In genomic region chr10:79858416-79859074, GRCm38 (mm10) we compare ENCODE assay signal across 9 mouse cellular contexts. TPM values are rescaled to one million over a fixed set of nuclear protein-coding genes. Genes with fewer than 3 reads are reported as not detected.
A peak's percentile ranks its signal among the peaks of the same experiment; 100 is the strongest.
DNase-seq lines count a peak whose midpoint lies in the region; ATAC-seq and TF ChIP-seq lines count a peak whose summit lies in the region.
"Had no signal": no experiment of that assay in that cellular context is flagged by ENCODE, and none has a peak within 500 bp of the region (broad histone marks: within the 10 kb centered on the region; RNA-seq: fewer than 3 reads in every experiment).

No protein-coding gene starts in this region.

- H3K4me3 ChIP-seq in forebrain, postnatal 0 days (ENCODE audit: low read depth, low read length) = no peak overlapping the region
- H3K4me3 ChIP-seq in intestine, embryonic 15.5 days (replicated peaks) = peak overlapping the region; percentile 97
- 0 out of 2 replicates have a peak overlapping the region, but pooled peaks have one; percentile 5 for H3K4me3 ChIP-seq in midbrain, embryonic 14.5 days (replicated peaks; ENCODE audit: low read depth, low read length)

- H3K27me3 ChIP-seq in forebrain, postnatal 0 days (ENCODE audit: insufficient read depth, low read length) = no peaks in the 10 kb centered on the region
- H3K27me3 ChIP-seq in intestine, embryonic 15.5 days (replicated peaks) = no peaks in the 10 kb centered on the region
- no peaks in the 10 kb centered on the region for H3K27me3 ChIP-seq in midbrain, embryonic 14.5 days (ENCODE audit: control insufficient read depth, insufficient read depth, low read length)

- H3K9me3 ChIP-seq in forebrain, postnatal 0 days (ENCODE audit: low read length) = no peaks in the 10 kb centered on the region
- no peaks in the 10 kb centered on the region for H3K9me3 ChIP-seq in intestine, embryonic 15.5 days
- H3K9me3 ChIP-seq in midbrain, embryonic 14.5 days (ENCODE audit: control insufficient read depth, low read length) = no peaks in the 10 kb centered on the region

- 30% methylated on average over 16 of the region's 17 CpGs for WGBS in forebrain, postnatal 0 days
- WGBS in intestine, embryonic 15.5 days = 43% methylated on average over 17 of the region's 17 CpGs
- WGBS in midbrain, embryonic 14.5 days = 53% methylated on average over 17 of the region's 17 CpGs

- peak overlapping the region; percentile 33; the same call in 1 of the 2 replicates for H3K9ac ChIP-seq in forebrain, postnatal 0 days
- H3K9ac ChIP-seq in intestine, embryonic 15.5 days = peak overlapping the region; percentile 100
- 0 out of 2 replicates have a peak overlapping the region, but pooled peaks have one; percentile 4 for H3K9ac ChIP-seq in midbrain, embryonic 14.5 days (replicated peaks; ENCODE audit: low read length)

- peaks cover 53% of the 10 kb centered on the region for H3K36me3 ChIP-seq in forebrain, postnatal 0 days (ENCODE audit: insufficient read depth)
- peaks cover 45% of the 10 kb centered on the region for H3K36me3 ChIP-seq in intestine, embryonic 15.5 days
- H3K36me3 ChIP-seq in midbrain, embryonic 14.5 days (ENCODE audit: control insufficient read depth, insufficient read depth, low read length) = peaks cover 63% of the 10 kb centered on the region

- ATAC-seq in CD4-positive, CD25-positive, alpha-beta regulatory T cell, adult 4 months = no peak
- ATAC-seq in forebrain, postnatal 0 days = no peak
- no peak for ATAC-seq in intestine, embryonic 15.5 days
- ATAC-seq in midbrain, embryonic 14.5 days (ENCODE audit: low FRiP score, low TSS enrichment) = no peak

- peak; percentile 45 for DNase-seq in CD4-positive, CD25-positive, alpha-beta regulatory T cell, adult 2 months (ENCODE audit: low read depth, low spot score)
- peak; percentile 81 for DNase-seq in adrenal gland, postnatal 14 days
- DNase-seq in forebrain, postnatal 0 days = peak; percentile 81
- peak; percentile 66 to 80 for DNase-seq in left cerebral cortex, postnatal 25 days (ENCODE audit: low spot score in 2 of 2)
- DNase-seq in midbrain, embryonic 14.5 days = peak; percentile 81
- DNase-seq in embryo, embryonic 10 days (ENCODE audit: low spot score) = no peak

- peak overlapping the region; percentile 82; the same call in 1 of the 2 replicates for H3K4me2 ChIP-seq in forebrain, postnatal 0 days (ENCODE audit: low read depth)
- peak overlapping the region; percentile 79 for H3K4me2 ChIP-seq in intestine, embryonic 15.5 days (replicated peaks)
- H3K4me2 ChIP-seq in midbrain, embryonic 14.5 days (ENCODE audit: low read length) = peak overlapping the region; percentile 93

- peak overlapping the region; percentile 40; the same call in 1 of the 2 replicates for H3K27ac ChIP-seq in forebrain, postnatal 0 days (ENCODE audit: low read depth, low read length)
- H3K27ac ChIP-seq in intestine, embryonic 15.5 days = peak overlapping the region; percentile 100
- H3K27ac ChIP-seq in midbrain, embryonic 14.5 days (replicated peaks; ENCODE audit: low read depth, low read length) = 0 out of 2 replicates have a peak overlapping the region, but pooled peaks have one; percentile 38

- H3K4me1 ChIP-seq in forebrain, postnatal 0 days (ENCODE audit: insufficient read depth) = peaks cover 25% of the 10 kb centered on the region
- H3K4me1 ChIP-seq in intestine, embryonic 15.5 days (replicated peaks) = peaks cover 57% of the 10 kb centered on the region
- H3K4me1 ChIP-seq in midbrain, embryonic 14.5 days (ENCODE audit: control insufficient read depth, insufficient read depth, low read length) = peaks cover 33% of the 10 kb centered on the region

- no peak for TF ChIP-seq CTCF in forebrain, postnatal 0 days (IDR thresholded peaks at IDR 0.05; ENCODE audit: low read depth)

- intact Hi-C loops in left cerebral cortex, postnatal 25 days (cut with DNase I) = no loop called here

RNA-seq across cellular contexts. Expression of gene Ptbp1, which starts 4.3 kb away (rescaled TPM):
- 100 to 1,000 TPM; 103 to 274 TPM for polyA plus RNA-seq in CD4-positive, CD25-positive, alpha-beta regulatory T cell, adult 4 months (2017; shearing (Covaris generic))
- total RNA-seq in adrenal gland, postnatal 14 days (2021) = 291 and 302 TPM in 2 replicates
- total RNA-seq in forebrain, postnatal 0 days (2014; rRNA removed) = 92.9 and 97.3 TPM in 2 replicates
- polyA plus RNA-seq in forebrain, postnatal 0 days (2015; fragmentation: Nextera tagmentation; extraction: Ambion mirVana) = 53.7 and 55.7 TPM in 2 replicates
- polyA plus RNA-seq in intestine, embryonic 15.5 days (2015; fragmentation: Nextera tagmentation; extraction: Ambion mirVana) = 307 and 314 TPM in 2 replicates
- 10 to 100 TPM; 48.5 to 52.3 TPM for total RNA-seq in left cerebral cortex, postnatal 25 days (2021)
- 47.5 and 74.0 TPM in 2 replicates for polyA plus RNA-seq in midbrain, embryonic 14.5 days (2014; fragmentation: Nextera tagmentation; extraction: Ambion mirVana)

RNA-seq across cellular contexts. Expression of gene Prtn3, which starts 15.7 kb away (rescaled TPM):
- polyA plus RNA-seq in CD4-positive, CD25-positive, alpha-beta regulatory T cell, adult 4 months (2017; shearing (Covaris generic)) = not detected
- total RNA-seq in adrenal gland, postnatal 14 days (2021) = 1.0 TPM in 1 of 2 replicates, not detected in the other
- total RNA-seq in forebrain, postnatal 0 days (2014; rRNA removed) = 4.9 and 7.8 TPM in 2 replicates
- 14.9 and 15.4 TPM in 2 replicates for polyA plus RNA-seq in forebrain, postnatal 0 days (2015; fragmentation: Nextera tagmentation; extraction: Ambion mirVana)
- 3.7 and 3.9 TPM in 2 replicates for polyA plus RNA-seq in intestine, embryonic 15.5 days (2015; fragmentation: Nextera tagmentation; extraction: Ambion mirVana)
- total RNA-seq in left cerebral cortex, postnatal 25 days (2021) = 1 to 10 TPM; 1.4 to 2.4 TPM
- polyA plus RNA-seq in midbrain, embryonic 14.5 days (2014; fragmentation: Nextera tagmentation; extraction: Ambion mirVana) = 14.9 and 16.7 TPM in 2 replicates

RNA-seq across cellular contexts. Expression of gene Plppr3, which starts 15.9 kb away (rescaled TPM):
- polyA plus RNA-seq in CD4-positive, CD25-positive, alpha-beta regulatory T cell, adult 4 months (2017; shearing (Covaris generic)) = 1 to 10 TPM; 2.1 to 4.5 TPM
- 0.93 and 2.2 TPM in 2 replicates for total RNA-seq in adrenal gland, postnatal 14 days (2021)
- total RNA-seq in forebrain, postnatal 0 days (2014; rRNA removed) = 427 and 473 TPM in 2 replicates
- 309 and 328 TPM in 2 replicates for polyA plus RNA-seq in forebrain, postnatal 0 days (2015; fragmentation: Nextera tagmentation; extraction: Ambion mirVana)
- polyA plus RNA-seq in intestine, embryonic 15.5 days (2015; fragmentation: Nextera tagmentation; extraction: Ambion mirVana) = 31.3 and 32.7 TPM in 2 replicates
- 10 to 100 TPM; 51.1 to 53.3 TPM for total RNA-seq in left cerebral cortex, postnatal 25 days (2021)
- 342 and 375 TPM in 2 replicates for polyA plus RNA-seq in midbrain, embryonic 14.5 days (2014; fragmentation: Nextera tagmentation; extraction: Ambion mirVana)

RNA-seq across cellular contexts. Expression of gene Elane, which starts 27.5 kb away (rescaled TPM):
- polyA plus RNA-seq in CD4-positive, CD25-positive, alpha-beta regulatory T cell, adult 4 months (2017; shearing (Covaris generic)) = not detected
- 0.70 TPM in 1 of 2 replicates, not detected in the other for total RNA-seq in adrenal gland, postnatal 14 days (2021)
- total RNA-seq in forebrain, postnatal 0 days (2014; rRNA removed) = not detected in 2 replicates
- 0.15 TPM in 1 of 2 replicates, not detected in the other for polyA plus RNA-seq in forebrain, postnatal 0 days (2015; fragmentation: Nextera tagmentation; extraction: Ambion mirVana)
- 1.1 and 2.6 TPM in 2 replicates for polyA plus RNA-seq in intestine, embryonic 15.5 days (2015; fragmentation: Nextera tagmentation; extraction: Ambion mirVana)
- total RNA-seq in left cerebral cortex, postnatal 25 days (2021) = not detected
- polyA plus RNA-seq in midbrain, embryonic 14.5 days (2014; fragmentation: Nextera tagmentation; extraction: Ambion mirVana) = not detected in 2 replicates
- polyA plus RNA-seq: cortical plate, adult 2 months had no signal

RNA-seq across cellular contexts. Expression of gene Cfd, which starts 32.1 kb away (rescaled TPM):
- not detected for polyA plus RNA-seq in CD4-positive, CD25-positive, alpha-beta regulatory T cell, adult 4 months (2017; shearing (Covaris generic))
- 561 and 750 TPM in 2 replicates for total RNA-seq in adrenal gland, postnatal 14 days (2021)
- total RNA-seq in forebrain, postnatal 0 days (2014; rRNA removed) = not detected in 2 replicates
- polyA plus RNA-seq in forebrain, postnatal 0 days (2015; fragmentation: Nextera tagmentation; extraction: Ambion mirVana) = not detected in 2 replicates
- polyA plus RNA-seq in intestine, embryonic 15.5 days (2015; fragmentation: Nextera tagmentation; extraction: Ambion mirVana) = not detected in 2 replicates
- not detected for total RNA-seq in left cerebral cortex, postnatal 25 days (2021)
- polyA plus RNA-seq in midbrain, embryonic 14.5 days (2014; fragmentation: Nextera tagmentation; extraction: Ambion mirVana) = not detected in 2 replicates

Comparison
In these comparisons a context has a peak if more than half of its experiments do, and no peak if none do; other contexts are left out.
1. H3K27ac ChIP-seq: peak in every context shown above with its lines; median percentile 100 in intestine, embryonic 15.5 days; 40 in forebrain, postnatal 0 days; 38 in midbrain, embryonic 14.5 days.
2. H3K9ac ChIP-seq: peak in every context shown above with its lines; median percentile 100 in intestine, embryonic 15.5 days; 33 in forebrain, postnatal 0 days; 4 in midbrain, embryonic 14.5 days.